Mouse (Mus musculus) B cell, adult 2 months (primary cell): ENCODE data around the gene Cfap61.

Source experiments
- DNase-seq, 2 experiments: peaks; one replicate each; pipeline ENCODE4 v3.0.0; 2022

Gene Cfap61

GRCm38 (mm10) chr2:146168017-146168803, 233.6 kb downstream of the Cfap61 start:
- DNase-seq: no peak

GRCm38 (mm10) chr2:146169492-146169891, 234.9 kb downstream of the Cfap61 start:
- DNase-seq: no peak

GRCm38 (mm10) chr2:146172106-146172505, 237.5 kb downstream of the Cfap61 start:
- no peak for DNase-seq

GRCm38 (mm10) chr2:146174173-146174572, 239.6 kb downstream of the Cfap61 start:
- DNase-seq: no peak

- no peak for DNase-seq
Measured at GRCm38 (mm10) chr2:146178718-146179117, 244.1 kb downstream of the Cfap61 start.

- no peak for DNase-seq
Measured at GRCm38 (mm10) chr2:146183830-146184793, 249.5 kb downstream of the Cfap61 start.

- no peak for DNase-seq
Measured at GRCm38 (mm10) chr2:146196126-146196525, 261.5 kb downstream of the Cfap61 start.

- DNase-seq: no peak
Measured at GRCm38 (mm10) chr2:146197947-146198346, 263.4 kb downstream of the Cfap61 start.

GRCm38 (mm10) chr2:146210968-146211367, 276.4 kb downstream of the Cfap61 start:
- DNase-seq: no peak

- peak; percentile 54 to 63 for DNase-seq
Measured at GRCm38 (mm10) chr2:146214715-146215114, 280.1 kb downstream of the Cfap61 start.

- peak in 1 of 2 experiments; percentile 14 for DNase-seq
Measured at GRCm38 (mm10) chr2:146216111-146217064, 281.8 kb downstream of the Cfap61 start.

GRCm38 (mm10) chr2:146217227-146217980, 282.8 kb downstream of the Cfap61 start:
- DNase-seq: peak in 1 of 2 experiments; percentile 22

GRCm38 (mm10) chr2:146218161-146218691, 283.6 kb downstream of the Cfap61 start:
- peak; percentile 11 to 12 for DNase-seq

- DNase-seq: peak in 1 of 2 experiments; percentile 12
Measured at GRCm38 (mm10) chr2:146218881-146219535, 284.4 kb downstream of the Cfap61 start.

- no peak for DNase-seq
Measured at GRCm38 (mm10) chr2:146219791-146220190, 285.2 kb downstream of the Cfap61 start.

GRCm38 (mm10) chr2:146220591-146221075, 286.0 kb downstream of the Cfap61 start:
- DNase-seq: no peak

- peak; percentile 37 to 40 for DNase-seq
Measured at GRCm38 (mm10) chr2:146221076-146221928, 286.7 kb downstream of the Cfap61 start, which contains the start of gene Insm1. Gene Insm1 (plus strand): TSS chr2:146221921.

GRCm38 (mm10) chr2:146221929-146222278, 287.3 kb downstream of the Cfap61 start:
- DNase-seq: peak in 1 of 2 experiments; percentile 15
